Mouse (Mus musculus) hindbrain, embryonic 16.5 days (tissue): ENCODE results near the gene Slc17a9. TPM values are rescaled to one million over a fixed set of nuclear protein-coding genes. Genes with fewer than 3 reads are reported as not detected.

Experiments
- ATAC-seq: fragments of 200-750 bp; cut with Nextera tagmentation; 2 replicates; pipeline ENCODE4 v1.8.0; 2017; ENCODE audit warnings: moderate TSS enrichment, moderate library complexity
- H3K27ac ChIP-seq: fragments of 300-500 bp; sonication (generic); 2 replicates; pipeline ENCODE4 v1.5.1; 2014; ENCODE audit warnings: low read depth, mild to moderate bottlenecking, control low read depth, low read length, moderate library complexity
- H3K27me3 ChIP-seq: fragments of 300-500 bp; sonication (generic); replicated peaks from 2 replicates; pipeline ENCODE4 v1.6.1; 2014; ENCODE audit warnings: low read length; ENCODE audit not compliant: control insufficient read depth, insufficient read depth
- H3K36me3 ChIP-seq: fragments of 300-500 bp; sonication (generic); 2 replicates; pipeline ENCODE4 v1.6.1; 2014; ENCODE audit warnings: mild to moderate bottlenecking, low read length, moderate library complexity, mixed read lengths; ENCODE audit not compliant: control insufficient read depth, insufficient read depth
- H3K4me1 ChIP-seq: fragments of 300-500 bp; sonication (generic); 2 replicates; pipeline ENCODE4 v1.6.1; 2014; ENCODE audit warnings: low read depth, low read length; ENCODE audit not compliant: control insufficient read depth, insufficient read depth
- H3K4me2 ChIP-seq: fragments of 300-500 bp; sonication (generic); 2 replicates; pipeline ENCODE4 v1.6.1; 2014; ENCODE audit warnings: mild to moderate bottlenecking, low read length, control low read depth, moderate library complexity
- H3K4me3 ChIP-seq: fragments of 300-500 bp; sonication (generic); 2 replicates; pipeline ENCODE4 v1.5.1; 2014; ENCODE audit warnings: mild to moderate bottlenecking, low read length, control low read depth, moderate library complexity
- H3K9ac ChIP-seq: fragments of 300-500 bp; sonication (generic); 2 replicates; pipeline ENCODE4 v1.6.1; 2014; ENCODE audit warnings: low read depth, mild to moderate bottlenecking, control low read depth, low read length, moderate library complexity
- H3K9me3 ChIP-seq: fragments of 300-500 bp; sonication (generic); 2 replicates; pipeline ENCODE4 v1.6.1; 2014; ENCODE audit warnings: mild to moderate bottlenecking, low read length, moderate library complexity; ENCODE audit not compliant: control insufficient read depth
- WGBS: fragments of 180-500 bp; shearing (Covaris S2); extraction: QIAGEN DNeasy Blood & Tissue Kit; methylation state at CpG from one replicate; pipeline ENCODE4 v1.1.7; 2014; 5-methylcytosine and 5-hydroxymethylcytosine counted together
- polyA plus RNA-seq: library from polyadenylated mRNA; unstranded; fragments of >200 nt; fragmentation: Nextera tagmentation; extraction: Ambion mirVana; gene quantifications from 2 replicates; pipeline ENCODE4 v1.2.1, GENCODE M21; 2015

The Slc17a9 gene
- polyA plus RNA-seq, 1 experiment from 2014 or later: 0.19 TPM

DNA sequence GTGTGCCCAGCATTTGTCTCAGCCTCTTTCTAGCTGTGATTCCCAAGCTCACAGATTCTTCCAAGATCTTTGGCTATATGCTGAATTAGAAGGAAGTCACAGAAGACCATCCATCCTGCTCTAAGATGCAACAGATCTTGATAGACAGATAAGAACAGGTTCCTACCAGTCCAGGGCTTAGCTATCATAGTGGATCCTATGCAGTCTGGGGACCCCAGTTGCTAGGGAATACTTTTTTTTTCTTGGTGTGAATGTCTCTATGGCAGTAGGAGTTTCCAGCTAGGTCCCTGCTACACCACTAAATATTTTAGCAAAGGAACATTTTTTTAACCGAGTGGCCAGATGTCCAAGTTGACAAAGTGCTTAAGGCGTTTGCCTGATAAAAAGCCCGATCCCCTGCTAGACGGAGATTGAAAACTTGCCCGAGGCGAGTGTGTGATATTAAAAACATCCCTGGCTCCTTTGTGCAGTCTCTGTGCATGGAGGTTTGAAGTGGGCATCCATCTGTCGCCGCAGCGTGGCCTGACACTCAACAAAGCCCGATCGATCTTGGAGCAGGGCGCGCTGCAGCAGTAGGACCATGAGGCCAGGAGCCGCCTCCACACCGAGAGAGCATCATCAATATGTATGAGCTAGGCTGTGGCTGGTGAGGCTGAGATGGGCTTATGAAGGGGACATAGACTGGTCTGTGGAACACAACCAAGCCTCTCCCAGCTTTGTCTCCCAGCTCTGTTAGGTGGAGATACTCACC lies 33.6 kb downstream of the Slc17a9 start:
- 20% methylated on average over 15 of the region's 15 CpGs for WGBS
- Histone ChIP-seq H3K4me2 (no peak overlapping the region), H3K4me1 (peaks cover 6% of the 10 kb centered on the region; the same call in 1 of the 2 replicates), H3K9me3 (no peaks in the 10 kb centered on the region), H3K27me3 (no peaks in the 10 kb centered on the region; the same call in 1 of the 2 replicates), H3K4me3 (no peak overlapping the region), H3K9ac (no peak overlapping the region), H3K27ac (0 out of 2 replicates have a peak overlapping the region, but pooled peaks have one; percentile 32), H3K36me3 (no peaks in the 10 kb centered on the region)
- ATAC-seq: peak; percentile 68; the same call in 1 of the 2 replicates

DNA sequence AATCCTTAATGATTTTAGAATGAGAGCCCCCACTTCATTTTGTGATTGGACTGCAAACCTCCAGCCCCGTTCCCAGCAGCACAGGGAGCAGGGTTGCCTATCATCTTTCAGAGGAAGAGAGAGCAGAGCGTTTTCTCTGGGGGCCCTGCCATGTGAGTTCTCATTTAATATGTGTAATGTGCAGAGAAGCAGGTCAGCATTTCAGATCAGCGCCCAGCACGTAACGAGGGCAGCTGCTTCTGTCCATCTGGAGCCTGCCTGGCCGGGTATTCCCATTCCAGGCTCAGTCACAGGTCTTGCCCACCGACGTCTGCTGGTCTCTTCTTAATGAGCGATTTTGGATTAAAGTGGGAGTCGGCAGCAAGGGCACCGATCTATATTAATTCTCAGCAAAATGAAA lies 39.9 kb downstream of the Slc17a9 start:
- no peak overlapping the region for H3K4me3 ChIP-seq
- no peaks in the 10 kb centered on the region for H3K27me3 ChIP-seq
- no peak overlapping the region for H3K27ac ChIP-seq
- no peak overlapping the region for H3K4me2 ChIP-seq
- no peaks in the 10 kb centered on the region for H3K9me3 ChIP-seq
- H3K9ac ChIP-seq: no peak overlapping the region
- no peaks in the 10 kb centered on the region for H3K36me3 ChIP-seq
- 36% methylated on average over 11 of the region's 11 CpGs for WGBS
- H3K4me1 ChIP-seq: no peaks in the 10 kb centered on the region; the same call in 1 of the 2 replicates
- ATAC-seq: no peak

DNA sequence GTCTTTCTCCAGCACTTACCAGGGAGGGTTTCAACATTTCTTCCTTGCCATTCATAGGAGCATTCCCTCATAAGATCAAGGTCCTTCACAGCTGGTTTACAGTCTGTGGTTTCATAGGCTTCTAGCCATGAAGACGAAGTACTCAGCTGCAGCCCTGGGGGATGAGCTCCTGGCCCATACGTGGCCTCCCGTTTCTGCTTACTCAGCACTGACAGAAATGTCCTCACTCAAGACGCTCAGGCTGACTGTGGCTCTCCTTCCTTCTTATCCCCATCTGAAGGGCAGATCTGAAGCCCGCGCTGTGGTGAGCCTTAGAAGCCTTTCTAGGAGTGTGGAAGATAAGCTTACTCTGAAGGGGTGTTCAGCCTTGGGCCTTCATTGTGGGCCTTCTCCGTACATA lies 40.6 kb downstream of the Slc17a9 start:
- ATAC-seq: no peak
- Histone ChIP-seq H3K4me1 (no peaks in the 10 kb centered on the region; the same call in 1 of the 2 replicates), H3K36me3 (no peaks in the 10 kb centered on the region), H3K27me3 (no peaks in the 10 kb centered on the region; the same call in 1 of the 2 replicates), H3K4me3 (no peak overlapping the region), H3K4me2 (no peak overlapping the region), H3K27ac (no peak overlapping the region), H3K9me3 (no peaks in the 10 kb centered on the region), H3K9ac (no peak overlapping the region)
- WGBS: 62% methylated on average over 7 of the region's 7 CpGs

DNA sequence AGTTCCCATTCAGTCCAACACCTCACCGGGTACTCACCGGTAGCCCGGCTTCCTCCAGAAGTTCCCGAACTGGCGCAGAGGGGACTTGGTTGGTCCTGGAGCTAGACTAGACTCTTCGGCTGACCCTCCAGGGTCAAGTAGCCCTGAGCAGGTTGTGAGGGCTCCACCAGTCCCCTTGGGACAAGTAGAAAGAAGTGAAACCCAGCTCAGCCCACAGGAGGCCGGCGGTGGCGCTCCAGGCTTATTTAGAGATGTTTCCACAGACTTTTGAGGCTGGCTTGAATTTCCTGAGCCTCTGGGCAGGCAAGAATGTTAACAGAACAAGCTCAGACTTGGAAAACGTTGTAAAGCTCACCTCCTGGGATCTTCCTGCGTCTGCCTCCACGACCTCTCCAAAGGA lies 50.2 kb downstream of the Slc17a9 start:
- no peak overlapping the region for H3K4me3 ChIP-seq
- 6% methylated on average over 12 of the region's 12 CpGs for WGBS

DNA sequence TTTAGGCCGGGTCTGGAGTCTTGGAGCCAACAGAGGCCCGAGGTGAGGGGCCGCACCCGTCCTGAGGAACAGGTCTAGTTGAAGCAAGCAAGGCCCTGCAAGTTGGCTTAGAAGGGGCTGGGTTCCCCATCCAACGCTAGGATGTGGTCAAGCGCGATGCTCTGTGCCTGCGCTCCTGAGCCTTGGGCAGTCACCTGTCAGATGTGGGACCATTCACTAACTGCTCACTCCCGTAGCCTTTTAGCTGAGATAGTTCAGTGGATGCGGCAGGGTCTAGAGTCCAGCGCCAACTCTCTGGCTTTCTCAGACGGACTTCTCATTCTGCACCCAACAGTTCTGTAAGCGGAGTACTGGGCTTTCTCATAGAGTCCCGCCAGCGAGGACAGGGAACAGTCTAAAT lies 50.6 kb downstream of the Slc17a9 start:
- 4% methylated on average over 15 of the region's 15 CpGs for WGBS
- Histone ChIP-seq H3K9ac (no peak overlapping the region), H3K4me2 (no peak overlapping the region; the same call in none of the 2 replicates)

More for the DNA sequence above, 50.2 kb downstream of the Slc17a9 start:
- H3K9ac ChIP-seq: no peak overlapping the region
- no peak overlapping the region for H3K27ac ChIP-seq
- no peak overlapping the region for H3K4me2 ChIP-seq
- H3K9me3 ChIP-seq: no peaks in the 10 kb centered on the region
- peaks cover 11% of the 10 kb centered on the region for H3K4me1 ChIP-seq
- ATAC-seq: no peak
- H3K27me3 ChIP-seq: peaks cover 64% of the 10 kb centered on the region
- no peaks in the 10 kb centered on the region for H3K36me3 ChIP-seq

DNA sequence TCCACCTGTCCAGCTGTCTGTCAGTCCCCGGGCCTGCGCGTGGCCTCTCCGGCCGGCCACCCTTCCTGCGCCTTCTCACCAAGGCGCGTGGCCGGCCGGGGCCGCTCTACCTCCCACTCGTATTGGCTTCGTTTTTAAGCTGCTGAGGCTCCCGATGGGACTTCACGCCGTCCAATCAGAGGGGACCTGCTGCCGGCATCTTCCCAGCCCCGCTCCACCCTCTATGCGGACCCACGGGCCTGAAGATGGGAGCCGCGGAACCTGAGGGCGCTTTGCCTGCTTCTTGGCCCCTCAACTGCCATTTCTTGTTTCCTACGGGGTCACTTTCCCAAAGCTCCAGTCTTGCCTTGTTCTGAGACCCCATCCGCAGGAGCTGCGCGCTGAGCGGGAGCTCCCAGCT lies 51.7 kb downstream of the Slc17a9 start, which contains the start of gene Bhlhe23:
Gene Bhlhe23 (minus strand): TSS at position 108 of the 400 bp plus-strand sequence.
- H3K4me2 ChIP-seq: peak within 1 kb of the TSS; percentile 54
- no peak within 1 kb of the TSS for H3K27ac ChIP-seq
- peak within 1 kb of the TSS; percentile 31; the same call in 1 of the 2 replicates for H3K9ac ChIP-seq
- no peaks in the 10 kb centered on the region for H3K9me3 ChIP-seq
- WGBS: under 1% methylated on average over 27 of the region's 28 CpGs
- peak within 1 kb of the TSS; percentile 38 for H3K4me3 ChIP-seq
- no peaks in the 10 kb centered on the region for H3K36me3 ChIP-seq
- peaks cover 67% of the 10 kb centered on the region for H3K27me3 ChIP-seq
- H3K4me1 ChIP-seq: peaks cover 11% of the 10 kb centered on the region
- ATAC-seq: no peak

More for the DNA sequence above, 50.6 kb downstream of the Slc17a9 start:
- H3K9me3 ChIP-seq: no peaks in the 10 kb centered on the region
- peaks cover 11% of the 10 kb centered on the region for H3K4me1 ChIP-seq
- no peaks in the 10 kb centered on the region for H3K36me3 ChIP-seq
- no peak for ATAC-seq
- peak overlapping the region; percentile 38; the same call in 1 of the 2 replicates for H3K4me3 ChIP-seq
- no peak overlapping the region for H3K27ac ChIP-seq
- H3K27me3 ChIP-seq: peaks cover 64% of the 10 kb centered on the region

DNA sequence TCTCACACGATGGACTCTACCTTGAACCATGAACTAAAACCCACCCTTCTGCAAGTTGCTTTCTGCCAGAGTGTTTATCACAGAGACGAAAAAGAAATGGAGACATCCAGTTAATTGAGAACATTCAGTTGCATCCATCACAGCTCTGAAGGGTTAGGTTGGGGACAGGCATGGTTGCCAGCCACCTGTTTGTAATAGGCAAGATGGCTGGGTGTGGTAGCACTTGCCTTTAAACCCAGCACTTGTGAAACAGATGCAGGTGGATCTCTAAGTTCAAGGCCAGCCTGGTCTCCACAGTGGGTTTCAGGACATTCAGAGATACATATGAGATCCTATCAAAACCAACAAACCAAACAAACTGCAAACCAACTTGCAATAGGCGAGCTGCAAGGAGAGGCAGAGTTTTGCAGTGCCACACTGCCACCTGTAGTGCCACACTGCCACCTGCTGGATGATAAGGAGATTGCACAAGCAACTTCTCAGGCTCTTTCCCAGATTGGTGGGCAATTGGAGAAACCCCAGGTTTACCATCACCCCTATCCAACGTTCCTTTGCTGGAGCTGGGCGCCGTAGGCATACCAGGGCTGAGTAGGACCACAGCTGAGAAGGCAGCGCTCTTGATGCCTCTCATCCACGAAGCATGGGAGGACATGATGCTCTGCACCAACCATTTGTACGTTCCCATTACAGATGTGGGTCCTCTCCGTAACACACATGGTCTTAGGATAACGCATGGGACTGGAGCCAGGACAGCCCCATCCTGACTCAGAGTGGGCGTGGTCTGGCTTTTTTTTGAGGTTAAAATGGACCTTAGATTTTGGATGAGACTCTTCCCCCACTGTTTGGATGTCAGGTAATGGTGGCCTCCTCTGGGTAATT lies 54.4 kb downstream of the Slc17a9 start:
- 23% methylated on average over 12 of the region's 12 CpGs for WGBS
- peaks cover 11% of the 10 kb centered on the region for H3K4me1 ChIP-seq
- no peaks in the 10 kb centered on the region for H3K36me3 ChIP-seq
- no peaks in the 10 kb centered on the region for H3K9me3 ChIP-seq
- no peak overlapping the region for H3K9ac ChIP-seq
- H3K27me3 ChIP-seq: peaks cover 47% of the 10 kb centered on the region
- peak; percentile 61 for ATAC-seq
- no peak overlapping the region for H3K4me3 ChIP-seq
- no peak overlapping the region for H3K4me2 ChIP-seq
- no peak overlapping the region for H3K27ac ChIP-seq

DNA sequence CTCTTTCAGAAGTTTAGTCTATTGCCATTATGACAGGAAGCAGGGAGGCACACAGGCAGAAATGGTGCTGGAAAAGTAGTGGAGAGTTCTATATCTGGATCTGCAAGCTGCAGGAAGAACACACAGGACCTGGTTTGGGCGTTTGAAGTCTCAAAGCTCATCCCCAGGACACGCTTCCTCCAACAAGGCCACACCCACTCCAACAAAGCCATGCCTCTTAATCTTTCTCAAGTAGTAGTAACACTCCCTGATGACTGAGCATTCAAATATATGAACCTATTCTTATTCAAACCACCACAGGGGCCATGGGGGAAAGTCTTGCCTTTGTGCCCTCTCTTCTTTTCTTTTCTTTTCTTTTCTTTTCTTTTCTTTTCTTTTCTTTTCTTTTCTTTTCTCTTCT lies 55.2 kb downstream of the Slc17a9 start:
- Histone ChIP-seq H3K27me3 (peaks cover 42% of the 10 kb centered on the region), H3K4me2 (no peak overlapping the region), H3K27ac (no peak overlapping the region), H3K9me3 (no peaks in the 10 kb centered on the region), H3K4me3 (no peak overlapping the region), H3K36me3 (no peaks in the 10 kb centered on the region), H3K4me1 (peaks cover 11% of the 10 kb centered on the region), H3K9ac (no peak overlapping the region)
- WGBS: 13% methylated on average over 2 of the region's 2 CpGs
- no peak for ATAC-seq

DNA sequence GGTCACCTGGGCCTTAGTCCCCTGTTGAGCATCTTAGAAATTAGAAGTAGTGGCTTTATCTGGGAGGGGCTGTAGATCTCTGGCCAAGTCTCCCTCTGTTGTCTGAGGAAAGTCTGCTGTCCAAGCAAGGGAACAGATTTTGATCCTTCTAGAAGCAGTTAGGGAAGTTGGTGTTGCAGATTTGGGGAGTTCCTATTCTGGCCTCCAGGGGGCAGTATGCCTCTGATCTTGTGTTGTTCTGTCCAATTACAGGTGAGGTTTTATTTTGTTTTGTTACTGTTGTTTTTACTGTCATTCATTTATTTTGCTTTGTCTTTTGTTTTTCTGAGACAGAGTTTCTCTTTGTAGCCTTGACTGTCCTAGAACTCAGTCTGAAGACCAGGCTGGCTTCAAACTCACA lies 61.7 kb downstream of the Slc17a9 start:
- Histone ChIP-seq H3K9me3 (no peaks in the 10 kb centered on the region), H3K4me1 (peaks cover 11% of the 10 kb centered on the region), H3K36me3 (no peaks in the 10 kb centered on the region), H3K27me3 (no peaks in the 10 kb centered on the region), H3K27ac (no peak overlapping the region), H3K4me2 (no peak overlapping the region), H3K4me3 (no peak overlapping the region), H3K9ac (no peak overlapping the region)
- no peak for ATAC-seq
